Comparison of ENCODE assay signal across 13 mouse cellular contexts in genomic region chr11:4228463-4228862, GRCm38 (mm10). TPM values are rescaled to one million over a fixed set of nuclear protein-coding genes. Genes with fewer than 3 reads are reported as not detected.
DNase-seq lines count a peak whose midpoint lies in the region; ATAC-seq and TF ChIP-seq lines count a peak whose summit lies in the region.
"Had no signal": no experiment of that assay in that cellular context is flagged by ENCODE, and none has a peak within 500 bp of the region (broad histone marks: within the 10 kb centered on the region; RNA-seq: fewer than 3 reads in every experiment).

No protein-coding gene starts in this region.

- TF ChIP-seq CTCF in hindbrain, postnatal 0 days (IDR thresholded peaks at IDR 0.05; ENCODE audit: low read depth) = no peak

- H3K36me3 ChIP-seq in hindbrain, postnatal 0 days (ENCODE audit: insufficient read depth, low read length) = no peaks in the 10 kb centered on the region
- no peaks in the 10 kb centered on the region for H3K36me3 ChIP-seq in hindbrain, embryonic 11.5 days (ENCODE audit: control insufficient read depth, insufficient read depth, low read length)
- H3K36me3 ChIP-seq: embryonic facial prominence, embryonic 15.5 days had no signal

- H3K4me3 ChIP-seq in hindbrain, postnatal 0 days (ENCODE audit: low read length) = no peak overlapping the region
- no peak overlapping the region for H3K4me3 ChIP-seq in hindbrain, embryonic 11.5 days (ENCODE audit: low read depth, low read length)
- H3K4me3 ChIP-seq: embryonic facial prominence, embryonic 15.5 days had no signal

- H3K27me3 ChIP-seq in hindbrain, postnatal 0 days (ENCODE audit: insufficient read depth, low read length) = no peaks in the 10 kb centered on the region
- no peaks in the 10 kb centered on the region for H3K27me3 ChIP-seq in hindbrain, embryonic 11.5 days (ENCODE audit: control insufficient read depth, insufficient read depth, low read length)
- H3K27me3 ChIP-seq: embryonic facial prominence, embryonic 15.5 days had no signal

- H3K4me1 ChIP-seq in hindbrain, postnatal 0 days (ENCODE audit: insufficient read depth, low read length) = 0 out of 2 replicates have a peak, but pooled peaks cover 6% of the 10 kb centered on the region
- H3K4me1 ChIP-seq in hindbrain, embryonic 11.5 days (replicated peaks; ENCODE audit: control insufficient read depth, insufficient read depth, low read length) = no peaks in the 10 kb centered on the region

- H3K9ac ChIP-seq in hindbrain, postnatal 0 days (replicated peaks; ENCODE audit: low read length) = no peak overlapping the region
- no peak overlapping the region for H3K9ac ChIP-seq in hindbrain, embryonic 11.5 days (ENCODE audit: low read depth, low read length)
- H3K9ac ChIP-seq: embryonic facial prominence, embryonic 15.5 days had no signal

- ATAC-seq in hindbrain, postnatal 0 days = peak; percentile 88
- ATAC-seq in hindbrain, embryonic 11.5 days (ENCODE audit: low FRiP score) = no peak

- DNase-seq in hindbrain, postnatal 0 days (ENCODE audit: low spot score) = peak; percentile 82
- no peak for DNase-seq in hindbrain, embryonic 11.5 days (ENCODE audit: low spot score)
- peak; percentile 59 for DNase-seq in Muller cell, postnatal 12 days (ENCODE audit: inconsistent ontology term)
- peak; percentile 55 to 76 for DNase-seq in adrenal gland, postnatal 36 days
- peak; percentile 47 to 78 for DNase-seq in cerebellum, postnatal 4 days (ENCODE audit: low spot score in 2 of 2)
- DNase-seq in urinary bladder, postnatal 14 days (ENCODE audit: low spot score) = no peak
- no peak for DNase-seq in T-cell, adult 2 months (ENCODE audit: low spot score)
- DNase-seq: lung, adult 2 months had no signal

- 0 out of 2 replicates have a peak overlapping the region, but pooled peaks have one; percentile 4 for H3K27ac ChIP-seq in hindbrain, postnatal 0 days
- no peak overlapping the region for H3K27ac ChIP-seq in hindbrain, embryonic 11.5 days (ENCODE audit: low read depth, low read length)
- H3K27ac ChIP-seq: embryonic facial prominence, embryonic 15.5 days had no signal

- H3K4me2 ChIP-seq in hindbrain, postnatal 0 days (ENCODE audit: low read depth, low read length) = no peak overlapping the region
- H3K4me2 ChIP-seq in hindbrain, embryonic 11.5 days (replicated peaks; ENCODE audit: low read depth, low read length) = no peak overlapping the region
- H3K4me2 ChIP-seq: embryonic facial prominence, embryonic 15.5 days had no signal

- 35% methylated on average over 8 of the region's 8 CpGs for WGBS in hindbrain, postnatal 0 days
- WGBS in hindbrain, embryonic 11.5 days = 62% methylated on average over 8 of the region's 8 CpGs

- no peaks in the 10 kb centered on the region for H3K9me3 ChIP-seq in hindbrain, postnatal 0 days (ENCODE audit: low read length)
- no peaks in the 10 kb centered on the region for H3K9me3 ChIP-seq in hindbrain, embryonic 11.5 days (ENCODE audit: control insufficient read depth, low read length)
- H3K9me3 ChIP-seq: embryonic facial prominence, embryonic 15.5 days had no signal

RNA-seq across cellular contexts. Expression of gene Osm, which starts 7.8 kb away (rescaled TPM):
- total RNA-seq in hindbrain, postnatal 0 days (2014; rRNA removed) = 0.40 TPM in 1 of 2 replicates, not detected in the other
- polyA plus RNA-seq in hindbrain, postnatal 0 days (2015; fragmentation: Nextera tagmentation; extraction: Ambion mirVana) = 0.08 TPM in 1 of 2 replicates, not detected in the other
- polyA plus RNA-seq in hindbrain, embryonic 11.5 days (2014; fragmentation: Nextera tagmentation; extraction: Ambion mirVana) = not detected in 2 replicates
- total RNA-seq in adrenal gland, postnatal 36 days (2021) = under 1 TPM in 1 of 2 experiments, not detected in 1; 0.26 TPM
- total RNA-seq: left cerebral cortex, postnatal 10 days had no signal
- polyA plus RNA-seq: heart, embryonic 14.5 days; kidney, embryonic 16.5 days; stomach, embryonic 14.5 days had no signal

RNA-seq across cellular contexts. Expression of gene Castor1, which starts 10.4 kb away (rescaled TPM):
- total RNA-seq in hindbrain, postnatal 0 days (2014; rRNA removed) = 20.6 and 20.7 TPM in 2 replicates
- polyA plus RNA-seq in hindbrain, postnatal 0 days (2015; fragmentation: Nextera tagmentation; extraction: Ambion mirVana) = 10.6 and 12.4 TPM in 2 replicates
- 2.1 and 3.4 TPM in 2 replicates for polyA plus RNA-seq in hindbrain, embryonic 11.5 days (2014; fragmentation: Nextera tagmentation; extraction: Ambion mirVana)
- total RNA-seq in adrenal gland, postnatal 36 days (2021) = 1 to 10 TPM; 4.0 to 4.6 TPM

RNA-seq across cellular contexts. Expression of gene Lif, which starts 28.9 kb away (rescaled TPM):
- total RNA-seq in hindbrain, postnatal 0 days (2014; rRNA removed) = 0.21 and 0.22 TPM in 2 replicates
- polyA plus RNA-seq in hindbrain, postnatal 0 days (2015; fragmentation: Nextera tagmentation; extraction: Ambion mirVana) = 0.08 and 0.10 TPM in 2 replicates
- polyA plus RNA-seq in hindbrain, embryonic 11.5 days (2014; fragmentation: Nextera tagmentation; extraction: Ambion mirVana) = not detected in 2 replicates
- under 1 TPM; 0.10 to 0.56 TPM for total RNA-seq in adrenal gland, postnatal 36 days (2021)

RNA-seq across cellular contexts. Expression of gene Tbc1d10a, which starts 41.9 kb away (rescaled TPM):
- 59.1 and 60.8 TPM in 2 replicates for total RNA-seq in hindbrain, postnatal 0 days (2014; rRNA removed)
- 34.2 TPM in 2 replicates for polyA plus RNA-seq in hindbrain, postnatal 0 days (2015; fragmentation: Nextera tagmentation; extraction: Ambion mirVana)
- polyA plus RNA-seq in hindbrain, embryonic 11.5 days (2014; fragmentation: Nextera tagmentation; extraction: Ambion mirVana) = 13.8 and 17.6 TPM in 2 replicates
- total RNA-seq in adrenal gland, postnatal 36 days (2021) = 10 to 100 TPM; 14.6 to 24.3 TPM

Comparison
In these comparisons a context has a peak if more than half of its experiments do, and no peak if none do; other contexts are left out.
1. DNase-seq: peak in hindbrain, postnatal 0 days (single experiment), Muller cell, postnatal 12 days (single experiment), adrenal gland, postnatal 36 days (2 of 2) and cerebellum, postnatal 4 days (2 of 2); none in hindbrain, embryonic 11.5 days (single experiment), urinary bladder, postnatal 14 days (single experiment) and T-cell, adult 2 months (single experiment).